Mouse (Mus musculus): ENCODE measurements around the gene Rsph3b. TPM values are rescaled to one million over a fixed set of nuclear protein-coding genes. Genes with fewer than 3 reads are reported as not detected.

The Rsph3b gene
- polyA plus RNA-seq, 1 experiment from 2014 or later, result 57.9 TPM

DNA sequence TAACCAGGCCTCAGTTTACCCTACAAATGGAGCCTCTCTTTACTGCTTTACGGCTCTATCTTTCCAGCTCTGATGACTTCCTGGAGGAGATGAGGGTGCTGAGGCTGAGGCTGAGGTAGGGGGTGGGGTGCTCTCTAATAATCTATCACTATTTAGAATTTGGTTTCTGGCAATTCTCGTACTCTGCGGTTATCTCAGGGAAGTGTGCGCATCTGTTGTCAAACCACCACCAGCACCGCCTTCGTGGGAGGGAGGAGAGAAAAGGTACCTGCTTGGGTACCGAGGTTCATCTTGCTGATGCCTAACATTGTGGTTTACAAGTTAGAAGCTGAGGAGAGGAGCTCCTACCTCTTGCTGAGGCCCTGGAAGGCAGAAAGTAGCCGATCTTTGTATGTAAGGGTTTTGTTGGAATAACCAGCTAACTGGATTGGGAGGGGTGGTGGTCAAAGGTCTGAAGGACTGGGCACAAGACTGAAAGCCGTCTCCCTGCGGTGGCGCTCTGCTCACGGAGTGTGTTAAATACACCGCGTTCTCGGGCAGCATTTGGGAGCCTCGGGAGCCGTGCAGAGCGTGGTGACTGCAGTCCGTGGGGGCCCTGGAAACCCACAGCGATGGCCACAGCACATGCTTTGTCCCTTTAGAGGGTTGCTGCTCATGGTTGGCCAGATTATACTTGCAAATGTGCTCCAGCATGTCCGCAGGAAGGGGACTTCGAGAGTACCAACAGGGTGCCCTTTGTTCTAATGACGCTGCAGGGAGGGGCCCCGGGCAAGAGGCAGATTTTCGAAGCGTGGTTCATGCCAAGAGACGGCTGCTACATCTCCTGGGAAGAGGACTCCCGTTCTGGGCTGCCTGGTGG lies 87.1 kb downstream of the Rsph3b start:
- DNase-seq (ENCODE audit: low spot score) (peak; percentile 70), ATAC-seq (ENCODE audit: low FRiP score) (peak; percentile 83)
- no peaks in the 10 kb centered on the region for H3K36me3 ChIP-seq (replicated peaks; ENCODE audit: control insufficient read depth, insufficient read depth)
- H3K27me3 ChIP-seq (ENCODE audit: control insufficient read depth, insufficient read depth, low read length), result 0 out of 2 replicates have a peak, but pooled peaks cover 4% of the 10 kb centered on the region
- no peak overlapping the region for H3K4me3 ChIP-seq (replicated peaks; ENCODE audit: low read length)
- H3K9ac ChIP-seq, result peak overlapping the region; percentile 41
- WGBS, result 3% methylated on average over 28 of the region's 28 CpGs
- no peaks in the 10 kb centered on the region for H3K9me3 ChIP-seq (ENCODE audit: control insufficient read depth, low read length)
- peaks cover 31% of the 10 kb centered on the region for H3K4me1 ChIP-seq (replicated peaks; ENCODE audit: control insufficient read depth, insufficient read depth, low read length)
- peak overlapping the region; percentile 40 for H3K4me2 ChIP-seq (replicated peaks)
- H3K27ac ChIP-seq, result peak overlapping the region; percentile 69

DNA sequence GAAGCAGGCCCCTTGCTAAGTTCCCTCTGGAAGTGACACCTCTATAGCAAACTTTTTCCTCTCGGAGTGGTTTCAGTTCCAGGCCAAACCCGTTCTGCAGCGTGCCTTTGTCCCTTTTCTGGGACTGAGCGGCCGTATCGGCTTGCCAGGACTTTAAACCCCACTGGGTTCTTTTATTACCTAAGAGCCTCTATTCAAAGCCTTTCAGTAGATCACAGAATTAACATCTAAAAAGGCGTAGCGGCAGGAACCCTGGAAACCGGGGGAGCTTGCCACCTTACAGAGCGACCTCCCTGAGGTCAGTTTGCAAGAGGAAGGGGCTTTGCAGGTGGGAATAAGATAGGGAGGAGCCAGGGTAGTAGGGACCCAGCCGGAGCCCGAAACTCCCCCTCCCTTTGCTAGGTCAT lies 88.0 kb downstream of the Rsph3b start:
- ATAC-seq (ENCODE audit: low FRiP score) (0 out of 2 replicates have a peak, but pooled peaks have one; percentile 17), DNase-seq (ENCODE audit: low spot score) (no peak)
- no peaks in the 10 kb centered on the region for H3K36me3 ChIP-seq (replicated peaks; ENCODE audit: control insufficient read depth, insufficient read depth)
- H3K27me3 ChIP-seq (ENCODE audit: control insufficient read depth, insufficient read depth, low read length), result no peaks in the 10 kb centered on the region
- peak overlapping the region; percentile 78 for H3K27ac ChIP-seq
- H3K4me3 ChIP-seq (replicated peaks; ENCODE audit: low read length), result no peak overlapping the region
- WGBS, result 5% methylated on average over 12 of the region's 12 CpGs
- H3K9ac ChIP-seq, result no peak overlapping the region
- peaks cover 31% of the 10 kb centered on the region for H3K4me1 ChIP-seq (replicated peaks; ENCODE audit: control insufficient read depth, insufficient read depth, low read length)
- H3K4me2 ChIP-seq (replicated peaks), result no peak overlapping the region; the same call in 1 of the 2 replicates
- no peaks in the 10 kb centered on the region for H3K9me3 ChIP-seq (ENCODE audit: control insufficient read depth, low read length)

DNA sequence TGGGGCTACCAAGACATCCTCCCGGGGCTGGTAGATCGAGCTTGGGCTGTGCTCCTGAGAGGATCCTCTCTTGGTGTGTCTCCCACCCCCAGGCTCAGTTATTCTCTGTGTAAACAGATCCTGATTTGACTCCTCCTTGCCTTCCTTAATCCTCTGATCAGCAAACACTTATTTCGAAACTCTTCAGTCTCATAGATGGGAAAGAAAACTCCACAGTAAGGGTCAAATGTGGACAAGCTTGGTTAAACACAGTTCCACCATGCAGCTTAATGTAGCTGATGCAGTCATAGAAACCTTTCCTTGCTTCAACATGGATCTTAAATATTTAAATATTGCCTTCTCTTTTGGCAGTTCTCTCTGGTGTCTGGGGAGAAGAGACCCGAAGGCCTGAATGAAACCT lies 88.4 kb downstream of the Rsph3b start:
- WGBS, result 18% methylated on average over 4 of the region's 4 CpGs
- DNase-seq (ENCODE audit: low spot score) (no peak), ATAC-seq (ENCODE audit: low FRiP score) (no peak)
- no peak overlapping the region for H3K9ac ChIP-seq
- no peaks in the 10 kb centered on the region for H3K36me3 ChIP-seq (replicated peaks; ENCODE audit: control insufficient read depth, insufficient read depth)
- H3K9me3 ChIP-seq (ENCODE audit: control insufficient read depth, low read length), result no peaks in the 10 kb centered on the region
- no peak overlapping the region for H3K4me2 ChIP-seq (replicated peaks)
- no peak overlapping the region for H3K4me3 ChIP-seq (replicated peaks; ENCODE audit: low read length)
- no peaks in the 10 kb centered on the region for H3K27me3 ChIP-seq (ENCODE audit: control insufficient read depth, insufficient read depth, low read length)
- peaks cover 30% of the 10 kb centered on the region for H3K4me1 ChIP-seq (replicated peaks; ENCODE audit: control insufficient read depth, insufficient read depth, low read length)
- peak overlapping the region; percentile 78 for H3K27ac ChIP-seq

Small RNAs within 50 kb of the gene (microRNA-seq; reads per million reads assigned to microRNA genes)
- gene Mir692-1, result not detected

Other genes starting within 250 kb of the Rsph3b start
- gene Ezr, start 165.9 kb downstream of the Rsph3b start, polyA plus RNA-seq (2014; fragmentation: Nextera tagmentation; extraction: Ambion mirVana), result 60.1 and 67.4 TPM in 2 replicates
- 62.9 and 68.8 TPM in 2 replicates for gene Tagap1, start 12.5 kb upstream of the Rsph3b start, polyA plus RNA-seq (2014; fragmentation: Nextera tagmentation; extraction: Ambion mirVana)
- gene Rnaset2b, start 22.0 kb upstream of the Rsph3b start, polyA plus RNA-seq (2014; fragmentation: Nextera tagmentation; extraction: Ambion mirVana), result 96.7 and 129 TPM in 2 replicates
- 0.25 and 0.56 TPM in 2 replicates for gene Gm49721, start 30.2 kb upstream of the Rsph3b start, polyA plus RNA-seq (2014; fragmentation: Nextera tagmentation; extraction: Ambion mirVana)
- not detected in 2 replicates for gene Gm1604a, start 76.9 kb upstream of the Rsph3b start, polyA plus RNA-seq (2014; fragmentation: Nextera tagmentation; extraction: Ambion mirVana)
- 24.4 and 25.7 TPM in 2 replicates for gene Rps6ka2, start 221.4 kb upstream of the Rsph3b start, polyA plus RNA-seq (2014; fragmentation: Nextera tagmentation; extraction: Ambion mirVana)

All from hindbrain, embryonic 14.5 days (tissue).